Mouse (Mus musculus) small intestine, adult 2 months (tissue): ENCODE results near the gene Omp.

Experiments used
- CTCF ChIP-seq: fragments of 200-500 bp; IDR thresholded peaks from 2 replicates; pipeline ENCODE4 v1.5.1; 2012; ENCODE audit warnings: low read depth, mild to moderate bottlenecking, control low read depth, inconsistent platforms, low read length, moderate library complexity, mixed read lengths; ENCODE audit not compliant: insufficient replicate concordance, insufficient read length; ENCODE audit errors: extremely low read depth
- POLR2A ChIP-seq: fragments of 200-500 bp; IDR thresholded peaks from 2 replicates; pipeline ENCODE4 v1.6.1; 2012; ENCODE audit warnings: low read depth, mild to moderate bottlenecking, control low read depth, inconsistent platforms, low read length, moderate library complexity

GRCm38 (mm10) chr7:98121673-98122072 is 23.6 kb downstream of the Omp start:
- no peak for TF ChIP-seq POLR2A
- TF ChIP-seq CTCF = no peak
